Mouse (Mus musculus): ENCODE results near the gene Rpp25. TPM values are rescaled to one million over a fixed set of nuclear protein-coding genes. Genes with fewer than 3 reads are reported as not detected.

Gene Rpp25
- polyA plus RNA-seq, 1 experiment from 2014 or later, result 8.1 TPM

DNA sequence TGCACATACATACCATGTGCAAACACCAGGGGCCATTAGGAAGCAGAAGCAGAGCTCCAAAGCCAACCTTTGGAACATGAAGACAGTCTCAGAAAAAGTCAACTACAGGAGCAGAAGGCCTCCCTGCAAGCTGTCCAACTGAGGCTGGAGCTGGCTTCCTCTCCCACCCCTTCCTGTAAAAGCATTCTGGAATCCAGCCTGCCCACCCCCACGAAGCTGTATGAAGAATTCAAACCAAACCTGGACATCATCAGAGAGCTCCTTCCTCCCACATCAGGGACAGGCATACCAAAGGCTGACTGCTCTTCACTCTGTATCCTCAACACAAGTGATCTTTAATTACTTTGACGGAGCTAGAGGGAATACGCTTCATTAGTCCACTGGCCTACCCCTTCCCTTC, 40.1 kb downstream of the Rpp25 start:
- H3K27me3 ChIP-seq (replicated peaks), result no peaks in the 10 kb centered on the region
- H3K9me3 ChIP-seq, result no peaks in the 10 kb centered on the region
- 75% methylated on average over 3 of the region's 3 CpGs for WGBS
- H3K27ac ChIP-seq, result no peak overlapping the region
- no peak overlapping the region for H3K4me3 ChIP-seq (replicated peaks)
- no peak overlapping the region for H3K4me2 ChIP-seq (replicated peaks)
- ATAC-seq, result no peak
- peaks cover 5% of the 10 kb centered on the region; the same call in 1 of the 2 replicates for H3K4me1 ChIP-seq (replicated peaks)
- H3K36me3 ChIP-seq, result peaks cover 52% of the 10 kb centered on the region
- no peak overlapping the region for H3K9ac ChIP-seq

DNA sequence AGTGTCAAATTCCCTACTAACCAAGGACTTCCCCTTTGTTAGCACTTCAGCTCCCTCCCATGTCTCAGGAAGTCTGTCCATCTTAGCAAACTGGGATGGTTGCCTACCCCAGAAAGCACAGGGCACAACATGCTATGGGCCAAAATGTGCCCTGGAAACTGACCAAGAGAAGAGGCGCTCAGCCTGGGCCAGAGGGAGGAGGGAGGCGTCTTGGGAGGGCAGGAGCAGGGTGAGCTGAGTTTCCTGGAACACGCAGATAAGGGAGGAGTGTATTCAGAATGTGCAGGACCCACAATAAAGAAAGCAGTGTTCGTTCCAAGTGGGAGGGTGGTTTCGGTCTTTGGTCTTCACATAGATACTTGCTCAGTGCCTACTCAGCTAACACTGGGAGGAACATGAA, 43.5 kb downstream of the Rpp25 start:
- ATAC-seq, result no peak
- Histone ChIP-seq H3K4me3 (replicated peaks) (no peak overlapping the region), H3K9ac (no peak overlapping the region), H3K4me2 (replicated peaks) (no peak overlapping the region), H3K27me3 (replicated peaks) (no peaks in the 10 kb centered on the region), H3K36me3 (peaks cover 34% of the 10 kb centered on the region), H3K27ac (no peak overlapping the region), H3K4me1 (replicated peaks) (peaks cover 21% of the 10 kb centered on the region), H3K9me3 (no peaks in the 10 kb centered on the region)
- WGBS, result 67% methylated on average over 5 of the region's 5 CpGs

DNA sequence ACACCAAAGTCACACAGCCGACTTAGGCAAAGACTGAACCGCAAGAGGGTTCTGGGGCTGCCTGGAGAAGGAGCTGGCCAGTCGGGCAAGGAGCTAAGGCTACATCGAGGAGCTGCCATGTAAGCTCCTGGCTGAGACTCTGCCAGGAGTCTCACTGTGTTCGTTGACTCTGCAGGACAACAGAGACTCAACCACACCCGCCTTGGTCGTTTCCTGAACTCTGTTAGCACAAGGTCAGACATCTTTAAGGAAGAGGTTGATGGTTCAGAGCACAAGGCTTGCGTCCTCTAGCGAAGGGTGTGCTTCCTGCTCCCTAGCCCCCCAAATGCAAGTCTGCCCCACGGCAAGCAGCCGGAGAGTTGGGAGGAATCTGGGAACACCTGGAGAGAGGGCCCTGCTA, 44.0 kb downstream of the Rpp25 start:
- Histone ChIP-seq H3K36me3 (peaks cover 34% of the 10 kb centered on the region), H3K4me3 (replicated peaks) (no peak overlapping the region), H3K9ac (no peak overlapping the region), H3K27me3 (replicated peaks) (no peaks in the 10 kb centered on the region), H3K9me3 (no peaks in the 10 kb centered on the region), H3K4me2 (replicated peaks) (no peak overlapping the region), H3K27ac (no peak overlapping the region), H3K4me1 (replicated peaks) (peaks cover 21% of the 10 kb centered on the region)
- no peak for ATAC-seq
- 84% methylated on average over 11 of the region's 11 CpGs for WGBS

DNA sequence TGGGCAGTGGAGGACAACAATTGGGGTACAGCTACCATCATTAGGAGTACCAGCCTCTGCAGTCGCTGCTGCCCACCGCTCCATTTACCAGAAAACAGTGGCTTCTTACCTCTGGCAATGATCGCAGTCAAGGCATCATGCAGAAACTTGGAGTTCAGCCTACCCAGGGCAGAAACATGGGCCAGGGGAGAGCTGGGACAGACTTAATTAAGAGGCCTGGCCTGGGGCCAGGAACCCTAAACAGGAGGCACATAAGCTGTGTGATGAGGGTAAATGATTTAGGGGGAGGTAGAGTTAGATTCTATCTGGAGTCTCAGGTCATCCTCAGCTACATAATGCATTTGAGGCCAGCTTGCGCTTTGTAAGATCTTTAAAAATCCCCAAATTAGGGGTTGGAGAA, 45.4 kb downstream of the Rpp25 start:
- Histone ChIP-seq H3K4me3 (replicated peaks) (no peak overlapping the region), H3K9ac (no peak overlapping the region), H3K36me3 (peaks cover 24% of the 10 kb centered on the region), H3K4me2 (replicated peaks) (no peak overlapping the region), H3K27me3 (replicated peaks) (no peaks in the 10 kb centered on the region), H3K27ac (0 out of 2 replicates have a peak overlapping the region, but pooled peaks have one; percentile 77), H3K9me3 (no peaks in the 10 kb centered on the region), H3K4me1 (replicated peaks) (peaks cover 21% of the 10 kb centered on the region)
- ATAC-seq, result no peak
- 94% methylated on average over 4 of the region's 4 CpGs for WGBS

DNA sequence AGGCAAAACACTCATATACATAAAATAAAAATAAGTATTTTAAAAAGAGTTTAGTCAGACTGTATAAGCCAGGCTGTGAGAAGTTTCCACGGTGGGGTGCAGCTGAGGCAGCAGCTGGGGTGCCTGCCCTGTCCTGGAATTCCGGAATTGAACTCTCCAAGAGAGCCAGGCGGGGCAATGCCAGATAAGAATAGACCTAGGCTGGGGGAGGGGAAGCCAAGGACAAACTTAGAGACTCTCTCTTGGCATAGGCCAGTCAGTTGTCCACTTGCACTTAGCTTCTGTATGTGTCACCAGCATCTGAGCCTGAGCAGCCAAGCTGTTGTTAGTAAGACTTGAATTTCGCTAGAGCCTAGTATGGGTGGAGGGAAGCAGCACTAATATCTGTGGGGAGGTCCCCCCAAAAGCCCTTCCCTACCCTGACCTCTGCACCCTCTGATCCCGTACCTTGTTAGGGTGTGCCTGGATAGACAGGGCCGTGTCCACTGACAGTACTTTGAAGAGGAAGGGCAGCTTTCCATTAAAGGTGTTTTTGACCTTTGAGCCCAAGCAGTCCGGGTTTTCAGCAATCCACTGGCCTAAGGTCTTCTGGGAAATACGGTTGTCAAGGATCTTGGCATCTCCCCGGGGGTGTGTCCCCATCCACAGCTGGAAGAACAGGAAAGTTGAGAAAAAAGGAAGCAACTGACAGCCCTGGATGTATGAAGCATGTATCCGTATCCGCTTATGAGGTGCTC, 46.5 kb downstream of the Rpp25 start:
- Histone ChIP-seq H3K27me3 (replicated peaks) (no peaks in the 10 kb centered on the region), H3K36me3 (peaks cover 17% of the 10 kb centered on the region), H3K9me3 (no peaks in the 10 kb centered on the region), H3K4me2 (replicated peaks) (peak overlapping the region; percentile 28), H3K4me3 (replicated peaks) (no peak overlapping the region; the same call in 1 of the 2 replicates), H3K27ac (peak overlapping the region; percentile 77), H3K4me1 (replicated peaks) (peaks cover 21% of the 10 kb centered on the region), H3K9ac (no peak overlapping the region)
- WGBS, result 59% methylated on average over 11 of the region's 11 CpGs
- ATAC-seq, result peak; percentile 83

DNA sequence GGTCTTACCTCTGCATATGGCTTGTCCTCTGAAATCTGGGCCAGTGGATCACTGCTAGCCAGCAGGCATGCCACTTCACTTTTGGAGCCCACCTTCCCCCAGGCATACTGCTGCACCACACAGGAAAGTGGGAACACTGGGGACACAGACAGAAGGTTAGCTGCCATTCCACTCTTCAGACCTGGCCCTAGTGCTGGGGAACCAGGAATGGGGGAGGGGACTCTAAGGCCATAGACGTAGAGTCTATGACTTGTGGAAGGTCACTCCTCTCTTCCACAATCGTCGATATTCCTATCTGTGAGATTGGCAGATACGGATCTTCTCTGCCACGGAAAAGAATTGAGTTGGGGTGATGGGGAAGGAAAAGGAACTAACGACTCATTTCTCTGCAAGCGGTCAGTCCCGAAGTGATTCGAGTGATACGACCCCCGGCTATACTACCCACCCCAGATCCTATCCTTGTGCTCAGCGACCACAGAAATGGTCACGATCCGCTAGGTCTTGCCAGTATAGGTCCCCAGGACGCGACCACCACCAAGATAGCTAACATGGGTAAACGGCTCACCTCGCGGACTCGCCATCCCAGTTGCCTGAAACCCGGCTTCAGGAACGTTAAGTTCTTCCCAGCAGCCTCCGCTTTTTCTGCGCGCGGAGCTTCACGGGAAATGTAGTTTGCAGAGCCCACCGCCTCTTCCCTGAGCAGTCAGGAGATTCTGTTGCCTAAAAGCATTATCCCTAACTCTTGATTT, 48.5 kb downstream of the Rpp25 start, which contains the start of gene Mpi:
Mpi (minus strand) TSS at position 625 of the 749 bp plus-strand sequence.
- Histone ChIP-seq H3K4me1 (replicated peaks) (peaks cover 21% of the 10 kb centered on the region), H3K4me2 (replicated peaks) (peak within 1 kb of the TSS; percentile 80), H3K9ac (peak within 1 kb of the TSS; percentile 60), H3K4me3 (replicated peaks) (peak within 1 kb of the TSS; percentile 56), H3K9me3 (no peaks in the 10 kb centered on the region), H3K36me3 (peaks cover 10% of the 10 kb centered on the region), H3K27ac (0 out of 2 replicates have a peak within 1 kb of the TSS, but pooled peaks have one; percentile 28), H3K27me3 (replicated peaks) (no peaks in the 10 kb centered on the region)
- peak; percentile 54 for ATAC-seq
- 1% methylated on average over 28 of the region's 28 CpGs for WGBS

GRCm38 (mm10) chr9:57553119-57553518, 49.3 kb downstream of the Rpp25 start:
- H3K9ac ChIP-seq, result no peak overlapping the region

DNA sequence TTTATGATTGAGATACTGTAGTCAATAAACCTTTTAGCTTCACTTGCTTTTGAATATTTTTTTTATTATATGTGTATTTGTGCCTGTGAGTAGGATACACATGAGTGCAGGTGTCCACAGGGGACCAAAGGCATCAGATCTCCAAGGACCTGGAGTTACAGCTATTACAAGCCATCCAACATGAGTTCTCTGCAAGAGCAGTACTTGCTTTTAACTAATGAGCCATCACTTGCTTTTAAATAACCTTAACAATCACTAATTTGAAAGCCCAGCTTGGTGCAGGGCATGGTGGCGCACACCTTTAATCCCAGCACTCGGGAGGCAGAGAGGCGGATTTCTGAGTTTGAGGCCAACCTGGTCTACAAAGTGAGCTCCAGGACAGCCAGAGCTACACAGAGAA, 50.9 kb downstream of the Rpp25 start:
- WGBS, result 55% methylated on average over 3 of the region's 3 CpGs
- H3K27ac ChIP-seq, result no peak overlapping the region
- no peak overlapping the region for H3K4me3 ChIP-seq (replicated peaks)
- ATAC-seq, result no peak
- H3K4me1 ChIP-seq (replicated peaks), result peaks cover 12% of the 10 kb centered on the region
- no peak overlapping the region for H3K4me2 ChIP-seq (replicated peaks)
- no peaks in the 10 kb centered on the region for H3K9me3 ChIP-seq
- no peaks in the 10 kb centered on the region for H3K27me3 ChIP-seq (replicated peaks)
- peaks cover 3% of the 10 kb centered on the region; the same call in 1 of the 2 replicates for H3K36me3 ChIP-seq
- H3K9ac ChIP-seq, result no peak overlapping the region

More at GRCm38 (mm10) chr9:57553119-57553518, 49.3 kb downstream of the Rpp25 start:
- no peak for ATAC-seq
- H3K4me2 ChIP-seq (replicated peaks), result peak overlapping the region; percentile 80; the same call in 1 of the 2 replicates
- H3K27me3 ChIP-seq (replicated peaks), result no peaks in the 10 kb centered on the region
- no peaks in the 10 kb centered on the region for H3K9me3 ChIP-seq
- peaks cover 21% of the 10 kb centered on the region for H3K4me1 ChIP-seq (replicated peaks)
- H3K27ac ChIP-seq, result 0 out of 2 replicates have a peak overlapping the region, but pooled peaks have one; percentile 28
- WGBS, result 70% methylated on average over 11 of the region's 11 CpGs
- H3K36me3 ChIP-seq, result peaks cover 10% of the 10 kb centered on the region
- H3K4me3 ChIP-seq (replicated peaks), result no peak overlapping the region

Other genes starting within 250 kb of the Rpp25 start
- 27.7 and 29.6 TPM in 2 replicates for gene 1700017B05Rik, start 241.4 kb upstream of the Rpp25 start, polyA plus RNA-seq (2015; fragmentation: Nextera tagmentation; extraction: Ambion mirVana)
- gene Ppcdc, start 63.9 kb upstream of the Rpp25 start, polyA plus RNA-seq (2015; fragmentation: Nextera tagmentation; extraction: Ambion mirVana), result 25.0 and 30.1 TPM in 2 replicates
- 14.1 and 16.4 TPM in 2 replicates for gene Scamp5, start 36.0 kb upstream of the Rpp25 start, polyA plus RNA-seq (2015; fragmentation: Nextera tagmentation; extraction: Ambion mirVana)
- 844 and 895 TPM in 2 replicates for gene Cox5a, start 17.2 kb downstream of the Rpp25 start, polyA plus RNA-seq (2015; fragmentation: Nextera tagmentation; extraction: Ambion mirVana)
- gene Fam219b, start 33.5 kb downstream of the Rpp25 start, polyA plus RNA-seq (2015; fragmentation: Nextera tagmentation; extraction: Ambion mirVana), result 17.2 and 18.2 TPM in 2 replicates
- gene Mpi, start 48.7 kb downstream of the Rpp25 start, polyA plus RNA-seq (2015; fragmentation: Nextera tagmentation; extraction: Ambion mirVana), result 50.2 and 55.8 TPM in 2 replicates
- 83.9 and 84.5 TPM in 2 replicates for gene Scamp2, start 56.9 kb downstream of the Rpp25 start, polyA plus RNA-seq (2015; fragmentation: Nextera tagmentation; extraction: Ambion mirVana)
- gene Ulk3, start 85.4 kb downstream of the Rpp25 start, polyA plus RNA-seq (2015; fragmentation: Nextera tagmentation; extraction: Ambion mirVana), result 16.3 and 20.4 TPM in 2 replicates
- not detected in 2 replicates for gene Cplx3, start 102.3 kb downstream of the Rpp25 start, polyA plus RNA-seq (2015; fragmentation: Nextera tagmentation; extraction: Ambion mirVana)
- gene Lman1l, start 116.7 kb downstream of the Rpp25 start, polyA plus RNA-seq (2015; fragmentation: Nextera tagmentation; extraction: Ambion mirVana), result not detected in 2 replicates
- gene Csk, start 149.6 kb downstream of the Rpp25 start, polyA plus RNA-seq (2015; fragmentation: Nextera tagmentation; extraction: Ambion mirVana), result 29.0 and 31.4 TPM in 2 replicates
- not detected in 2 replicates for gene Cyp1a2, start 179.7 kb downstream of the Rpp25 start, polyA plus RNA-seq (2015; fragmentation: Nextera tagmentation; extraction: Ambion mirVana)
- gene Cyp1a1, start 183.9 kb downstream of the Rpp25 start, polyA plus RNA-seq (2015; fragmentation: Nextera tagmentation; extraction: Ambion mirVana), result not detected in 2 replicates
- 29.6 and 29.9 TPM in 2 replicates for gene Edc3, start 204.5 kb downstream of the Rpp25 start, polyA plus RNA-seq (2015; fragmentation: Nextera tagmentation; extraction: Ambion mirVana)